Comparison of ENCODE assay signal across 23 mouse cellular contexts in the genomic region with DNA sequence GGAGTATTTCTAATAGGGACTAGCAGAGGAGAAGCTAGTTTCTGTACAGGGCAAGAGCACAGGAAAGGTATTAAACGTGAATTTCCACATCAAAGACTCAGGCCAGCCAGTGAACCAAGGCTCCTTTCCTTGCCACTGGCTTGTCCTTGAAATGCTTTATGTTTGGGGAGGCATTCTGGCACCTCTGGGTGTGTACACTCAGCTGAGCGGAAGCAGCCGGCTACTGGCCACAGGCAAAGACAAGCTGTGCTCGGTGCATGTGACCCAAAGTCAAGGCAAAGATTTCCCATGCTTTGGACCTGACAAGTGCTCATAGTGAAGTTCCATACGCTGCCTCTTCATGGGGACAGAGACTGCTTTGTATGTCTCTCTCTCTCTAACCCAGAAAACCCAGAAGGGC.
"Had no signal": no experiment of that assay in that cellular context is flagged by ENCODE, and none has a peak within 500 bp of the region (broad histone marks: within the 10 kb centered on the region; RNA-seq: fewer than 3 reads in every experiment).

No protein-coding gene starts in this region.

- H3K9ac ChIP-seq: heart, embryonic 12.5 days; hindbrain, embryonic 12.5 days; hindbrain, embryonic 14.5 days; intestine, embryonic 15.5 days; limb, embryonic 12.5 days; liver, embryonic 13.5 days; liver, embryonic 15.5 days had no signal

- H3K9me3 ChIP-seq: heart, embryonic 10.5 days; hindbrain, embryonic 10.5 days; hindbrain, embryonic 12.5 days; intestine, embryonic 15.5 days; limb, embryonic 10.5 days; limb, embryonic 12.5 days; liver, embryonic 13.5 days; liver, embryonic 15.5 days had no signal

- H3K27ac ChIP-seq: gastrocnemius, adult 2 months; heart, embryonic 10.5 days; hindbrain, embryonic 10.5 days; hindbrain, embryonic 12.5 days; hindbrain, embryonic 14.5 days; intestine, embryonic 15.5 days; layer of hippocampus, adult 2 months; left cerebral cortex, adult 2 months; limb, embryonic 10.5 days; limb, embryonic 12.5 days; liver, embryonic 13.5 days; liver, embryonic 15.5 days had no signal

- ATAC-seq: forebrain, embryonic 16.5 days; hindbrain, embryonic 16.5 days; inflammation-experienced regulatory T-cells, adult 6 months; intestine, embryonic 15.5 days; intestine, postnatal 0 days had no signal

- DNase-seq: gastrocnemius, adult 2 months; gastrocnemius, postnatal 10 days; gastrocnemius, postnatal 25 days; heart, adult 18-20 months; heart, postnatal 4 days; liver; liver, embryonic 13.5 days had no signal

- H3K4me2 ChIP-seq: heart, embryonic 12.5 days; hindbrain, embryonic 12.5 days; hindbrain, embryonic 14.5 days; intestine, embryonic 15.5 days; limb, embryonic 12.5 days; liver, embryonic 11.5 days; liver, embryonic 13.5 days; liver, embryonic 15.5 days had no signal

- H3K36me3 ChIP-seq: hindbrain, embryonic 10.5 days; hindbrain, embryonic 12.5 days; intestine, embryonic 15.5 days; limb, embryonic 10.5 days; limb, embryonic 12.5 days; liver, embryonic 13.5 days; liver, embryonic 15.5 days had no signal

- H3K4me3 ChIP-seq: gastrocnemius, adult 2 months; heart, embryonic 10.5 days; heart, embryonic 12.5 days; hindbrain, embryonic 10.5 days; hindbrain, embryonic 12.5 days; intestine, embryonic 15.5 days; layer of hippocampus, adult 2 months; left cerebral cortex, adult 2 months; limb, embryonic 10.5 days; limb, embryonic 12.5 days; liver, embryonic 13.5 days; liver, embryonic 15.5 days had no signal

- H3K4me1 ChIP-seq: hindbrain, embryonic 12.5 days; limb, embryonic 10.5 days; limb, embryonic 12.5 days; liver, embryonic 13.5 days; liver, embryonic 15.5 days had no signal

- H3K27me3 ChIP-seq: intestine, embryonic 15.5 days had no signal
